Mouse (Mus musculus): ENCODE data around the gene Zfp771.

DNA sequence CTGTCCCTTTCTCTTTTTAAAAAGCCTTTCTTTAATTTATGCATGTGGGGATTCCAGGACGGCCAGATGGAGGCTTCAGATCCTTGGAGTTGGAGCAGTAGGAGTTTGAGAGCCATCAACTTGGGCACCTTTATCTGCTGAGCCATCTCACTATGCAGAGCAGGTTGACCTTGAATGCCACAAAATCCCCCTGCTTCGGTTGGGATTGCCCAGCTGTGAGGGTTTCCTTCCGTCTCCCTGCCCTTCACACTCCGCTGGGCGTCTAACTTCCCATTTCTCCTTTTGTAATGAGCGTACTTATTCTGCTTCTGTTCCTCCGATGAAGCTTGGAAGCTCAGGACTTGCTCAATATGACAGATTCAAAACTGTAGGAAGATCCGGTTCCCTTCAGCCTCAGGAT lies 46.1 kb downstream of the Zfp771 start:
- TF ChIP-seq CTCF (IDR thresholded peaks at IDR 0.05; ENCODE audit: low read depth): no peak
- no peak for TF ChIP-seq EP300 (IDR thresholded peaks at IDR 0.05; ENCODE audit: low read depth)
